ENCODE assay signal across 32 mouse cellular contexts in the genomic region with DNA sequence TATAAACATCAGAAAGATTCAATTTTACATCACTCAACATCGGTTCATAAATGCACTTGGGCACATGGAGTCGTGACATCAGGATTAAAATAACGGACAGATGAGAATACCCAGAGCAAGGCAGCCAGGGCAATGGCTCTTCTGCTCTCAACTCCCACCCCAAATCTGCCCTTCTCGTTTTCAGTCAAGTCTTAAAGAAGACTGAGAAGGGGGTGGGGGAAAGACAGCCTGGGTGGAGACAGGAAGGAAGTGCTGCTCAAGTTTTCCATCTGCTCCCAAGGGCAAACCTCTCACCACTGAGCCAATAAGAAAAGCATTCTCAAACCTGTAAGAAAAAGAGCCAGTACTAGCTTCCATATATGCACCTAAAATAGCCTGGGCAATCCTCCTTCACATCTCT. TPM values are rescaled to one million over a fixed set of nuclear protein-coding genes. Genes with fewer than 3 reads are reported as not detected.
DNase-seq lines count a peak whose midpoint lies in the region; ATAC-seq and TF ChIP-seq lines count a peak whose summit lies in the region.
"Had no signal": no experiment of that assay in that cellular context is flagged by ENCODE, and none has a peak within 500 bp of the region (broad histone marks: within the 10 kb centered on the region; RNA-seq: fewer than 3 reads in every experiment).

No protein-coding gene starts in this region.

- H3K4me1 ChIP-seq in CH12.LX (ENCODE audit: control insufficient read depth in 1 of 2, insufficient read depth in 2 of 2): peaks cover 15 to 60% of the 10 kb centered on the region in 2 experiments
- H3K4me1 ChIP-seq in stomach, postnatal 0 days (replicated peaks; ENCODE audit: control insufficient read depth, insufficient read depth): no peaks in the 10 kb centered on the region
- no peaks in the 10 kb centered on the region for H3K4me1 ChIP-seq in heart, embryonic 11.5 days (ENCODE audit: control insufficient read depth, insufficient read depth, low read length)
- H3K4me1 ChIP-seq: forebrain, embryonic 10.5 days; forebrain, embryonic 15.5 days; heart, embryonic 13.5 days; limb, embryonic 10.5 days; limb, embryonic 15.5 days; liver, embryonic 13.5 days had no signal

- DNase-seq in thymus, postnatal 14 days: peak; percentile 40
- DNase-seq in thymus, postnatal 25 days: no peak
- peak; percentile 91 for DNase-seq in CH12.LX (ENCODE audit: extremely low read depth)
- DNase-seq in splenic B cell, adult 2 months (ENCODE audit: low read depth, low spot score): peak; percentile 66
- no peak for DNase-seq in cerebellum, adult 11-12 months
- no peak for DNase-seq in stomach, postnatal 0 days (ENCODE audit: low spot score)
- DNase-seq: adrenal gland, adult 2 months; adrenal gland, postnatal 36 days; cerebellum, adult 2 months; cerebellum, postnatal 25 days; embryo, embryonic 11 days; gastrocnemius, postnatal 25 days; heart, adult 18-20 months; kidney, adult 2 months; kidney, postnatal 36 days; layer of hippocampus, adult 9-11 months; liver, embryonic 13.5 days; lung, adult 18-20 months; retina, postnatal 1 day; right cerebral cortex, postnatal 14 days; thymus, postnatal 4 days had no signal

- no peaks in the 10 kb centered on the region for H3K9me3 ChIP-seq in CH12.LX (replicated peaks; ENCODE audit: low read length)
- no peaks in the 10 kb centered on the region for H3K9me3 ChIP-seq in stomach, postnatal 0 days (ENCODE audit: control insufficient read depth, low read length)
- H3K9me3 ChIP-seq in heart, embryonic 11.5 days (replicated peaks; ENCODE audit: control insufficient read depth, low read length): no peaks in the 10 kb centered on the region
- H3K9me3 ChIP-seq: embryonic facial prominence, embryonic 13.5 days; forebrain, embryonic 10.5 days; forebrain, embryonic 15.5 days; heart, embryonic 13.5 days; limb, embryonic 10.5 days; limb, embryonic 15.5 days; liver, embryonic 13.5 days had no signal

- H3K27ac ChIP-seq in CH12.LX (ENCODE audit: insufficient read depth, low read depth): peak overlapping the region; percentile 63
- no peak overlapping the region for H3K27ac ChIP-seq in stomach, postnatal 0 days (replicated peaks)
- H3K27ac ChIP-seq in heart, embryonic 11.5 days (ENCODE audit: low read depth, low read length): no peak overlapping the region
- H3K27ac ChIP-seq: embryonic facial prominence, embryonic 13.5 days; forebrain, embryonic 10.5 days; forebrain, embryonic 15.5 days; heart, embryonic 13.5 days; hindbrain, embryonic 14.5 days; limb, embryonic 10.5 days; limb, embryonic 15.5 days; liver, embryonic 13.5 days had no signal

- H3K9ac ChIP-seq in CH12.LX (ENCODE audit: insufficient read depth, low read depth): peak overlapping the region; percentile 61; the same call in 1 of the 2 replicates
- H3K9ac ChIP-seq in stomach, postnatal 0 days (ENCODE audit: low read length): no peak overlapping the region
- H3K9ac ChIP-seq in heart, embryonic 11.5 days (ENCODE audit: low read depth, low read length): no peak overlapping the region
- H3K9ac ChIP-seq: embryonic facial prominence, embryonic 13.5 days; forebrain, embryonic 15.5 days; heart, embryonic 13.5 days; hindbrain, embryonic 14.5 days; limb, embryonic 15.5 days; liver, embryonic 13.5 days had no signal

- peak overlapping the region; percentile 71 for H3K4me2 ChIP-seq in CH12.LX (ENCODE audit: insufficient read depth, low read depth, poor library complexity, severe bottlenecking)
- no peak overlapping the region for H3K4me2 ChIP-seq in stomach, postnatal 0 days (replicated peaks; ENCODE audit: low read depth)
- no peak overlapping the region for H3K4me2 ChIP-seq in heart, embryonic 11.5 days
- H3K4me2 ChIP-seq: embryonic facial prominence, embryonic 13.5 days; forebrain, embryonic 15.5 days; heart, embryonic 13.5 days; hindbrain, embryonic 14.5 days; limb, embryonic 15.5 days; liver, embryonic 13.5 days; midbrain, embryonic 11.5 days had no signal

- H3K4me3 ChIP-seq in CH12.LX (replicated peaks in 1 of 3; ENCODE audit: low read depth in 2 of 3, low read length in 2 of 3, poor library complexity in 1 of 3): no peak overlapping the region
- no peak overlapping the region for H3K4me3 ChIP-seq in stomach, postnatal 0 days (ENCODE audit: low read depth, low read length)
- no peak overlapping the region for H3K4me3 ChIP-seq in heart, embryonic 11.5 days (ENCODE audit: low read depth, low read length)
- H3K4me3 ChIP-seq: embryonic facial prominence, embryonic 13.5 days; forebrain, embryonic 10.5 days; forebrain, embryonic 15.5 days; heart, embryonic 13.5 days; limb, embryonic 10.5 days; limb, embryonic 15.5 days; liver, embryonic 13.5 days had no signal

- peak; percentile 62 for ATAC-seq in inflammation-experienced regulatory T-cells, adult 6 months
- ATAC-seq in stomach, postnatal 0 days (ENCODE audit: low FRiP score, low TSS enrichment): no peak
- ATAC-seq in heart, embryonic 11.5 days (replicated peaks; ENCODE audit: insufficient number of reproducible peaks, low FRiP score, low TSS enrichment): no peak
- ATAC-seq: forebrain, embryonic 15.5 days; lung, postnatal 0 days had no signal

- no peak; the same call in 1 of the 2 replicates for TF ChIP-seq RAD21 in CH12.LX (IDR thresholded peaks at IDR 0.05; ENCODE audit: low read depth, low read length)

- peak; percentile 78 for TF ChIP-seq POLR2A in CH12.LX (IDR thresholded peaks at IDR 0.05; ENCODE audit: low read depth, low read length)

- H3K79me2 ChIP-seq in CH12.LX (replicated peaks; ENCODE audit: control insufficient read depth, extremely low read depth, insufficient read depth, poor library complexity, severe bottlenecking): no peaks in the 10 kb centered on the region

- dilution Hi-C loops in CH12.LX (cut with MboI; ENCODE audit: extremely low pct_ligation_motif_present, extremely low pct_unique_long_range_greater_than_20kb, low sequenced_read_pairs): no loop called here

- H3K27me3 ChIP-seq in CH12.LX (replicated peaks): no peaks in the 10 kb centered on the region
- H3K27me3 ChIP-seq in splenic B cell, adult 2 months (ENCODE audit: control insufficient read depth, insufficient read depth, low read length, poor library complexity, severe bottlenecking): no peaks in the 10 kb centered on the region
- no peaks in the 10 kb centered on the region for H3K27me3 ChIP-seq in stomach, postnatal 0 days (ENCODE audit: control insufficient read depth, insufficient read depth, low read length)
- H3K27me3 ChIP-seq in heart, embryonic 11.5 days (ENCODE audit: control insufficient read depth, insufficient read depth, low read length): no peaks in the 10 kb centered on the region
- H3K27me3 ChIP-seq: embryonic facial prominence, embryonic 13.5 days; forebrain, embryonic 15.5 days; heart, embryonic 13.5 days; limb, embryonic 15.5 days; liver, embryonic 13.5 days had no signal

- TF ChIP-seq CTCF in CH12.LX (conservative IDR thresholded peaks at IDR 0.05 in 1 of 2, IDR thresholded peaks at IDR 0.05 in 1 of 2; ENCODE audit: low read depth in 2 of 2, low read length in 2 of 2): no peak
- no peak for TF ChIP-seq CTCF in stomach, postnatal 0 days (IDR thresholded peaks at IDR 0.05; ENCODE audit: low read depth)

- in situ Hi-C loops in CH12.LX (cut with MboI; ENCODE audit: low pct_ligation_motif_present, low pct_unique_long_range_greater_than_20kb, low sequenced_read_pairs): loop anchor here (25.0 kb wide), 2 partner anchors 98 to 273 kb away; partner anchors contain the start of gene Gm17409

- no peaks in the 10 kb centered on the region for H3K36me3 ChIP-seq in CH12.LX (replicated peaks in 1 of 2; ENCODE audit: control insufficient read depth in 1 of 2, insufficient read depth in 1 of 2, low read length in 1 of 2)
- H3K36me3 ChIP-seq in splenic B cell, adult 2 months (ENCODE audit: control insufficient read depth, insufficient read depth, low read length, poor library complexity, severe bottlenecking): no peaks in the 10 kb centered on the region
- no peaks in the 10 kb centered on the region for H3K36me3 ChIP-seq in stomach, postnatal 0 days (ENCODE audit: control insufficient read depth, insufficient read depth, low read length)
- no peaks in the 10 kb centered on the region for H3K36me3 ChIP-seq in heart, embryonic 11.5 days (ENCODE audit: control insufficient read depth, insufficient read depth, low read length)
- H3K36me3 ChIP-seq: embryonic facial prominence, embryonic 13.5 days; forebrain, embryonic 10.5 days; forebrain, embryonic 15.5 days; heart, embryonic 13.5 days; limb, embryonic 10.5 days; limb, embryonic 15.5 days; liver, embryonic 13.5 days had no signal

- peak; percentile 97 for TF ChIP-seq EP300 in CH12.LX (IDR thresholded peaks at IDR 0.05; ENCODE audit: low read length)
- no peak for TF ChIP-seq EP300 in stomach, postnatal 0 days (optimal IDR thresholded peaks at IDR 0.05)

- WGBS in stomach, postnatal 0 days: 59% methylated on average over 4 of the region's 4 CpGs
- WGBS in heart, embryonic 11.5 days (ENCODE audit: insufficient replicate concordance): 60% methylated on average over 4 of the region's 4 CpGs

TF ChIP-seq in CH12.LX, 34 proteins besides CTCF, POLR2A, EP300 and RAD21 (continues in another document):
- TF ChIP-seq JUND (conservative IDR thresholded peaks at IDR 0.05; ENCODE audit: low read depth, low read length): peak; percentile 92
- 0 out of 2 replicates have a peak, but pooled peaks have one; percentile 27 for TF ChIP-seq NRF1 (IDR thresholded peaks at IDR 0.05; ENCODE audit: low read depth, low read length)
- TF ChIP-seq GABPA (IDR thresholded peaks at IDR 0.05; ENCODE audit: insufficient replicate concordance, low read depth, low read length): no peak
- peak; percentile 48 for TF ChIP-seq HCFC1 (IDR thresholded peaks at IDR 0.05; ENCODE audit: low read depth, low read length)
- peak; percentile 88; the same call in 1 of the 2 replicates for TF ChIP-seq CHD2 (IDR thresholded peaks at IDR 0.05; ENCODE audit: low read length)
- TF ChIP-seq ZMIZ1 (IDR thresholded peaks at IDR 0.05; ENCODE audit: low read depth, low read length): no peak; the same call in 1 of the 2 replicates
- TF ChIP-seq MEF2A (IDR thresholded peaks at IDR 0.05; ENCODE audit: borderline replicate concordance, low read depth, low read length): peak; percentile 93
- TF ChIP-seq ZC3H11A (IDR thresholded peaks at IDR 0.05; ENCODE audit: low read depth, low read length): no peak
- peak; percentile 82; the same call in 1 of the 2 replicates for TF ChIP-seq RCOR1 (conservative IDR thresholded peaks at IDR 0.05; ENCODE audit: low read depth, low read length)
- peak; percentile 92 for TF ChIP-seq IRF4 (IDR thresholded peaks at IDR 0.05; ENCODE audit: low read depth, low read length)
- TF ChIP-seq USF1 (IDR thresholded peaks at IDR 0.05; ENCODE audit: low read depth, low read length): no peak

RNA-seq across cellular contexts. Expression of gene Cytip, which starts 5.8 kb away (rescaled TPM):
- total RNA-seq in CH12.LX (2012; rRNA removed) (61.3 TPM in 2 replicates), CH12.LX (2014; rRNA removed) (55.9 and 73.4 TPM in 2 replicates)
- polyA plus RNA-seq in CH12.LX (2012; ENCODE audit: insufficient read length, low read depth): 40.2 and 43.1 TPM in 2 replicates
- polyA plus RNA-seq in inflammation-experienced regulatory T-cells, adult 6 months (2017; shearing (Covaris generic)): 100 to 1,000 TPM; 325 to 394 (median 384) TPM
- 0.87 and 1.2 TPM in 2 replicates for polyA plus RNA-seq in stomach, postnatal 0 days (2015; fragmentation: Nextera tagmentation; extraction: Ambion mirVana)
- polyA plus RNA-seq in heart, embryonic 11.5 days (2014; fragmentation: Nextera tagmentation; extraction: Ambion mirVana): 0.20 TPM in 1 of 2 replicates, not detected in the other
- polyA plus RNA-seq: hindbrain, embryonic 14.5 days had no signal

Comparison
In these comparisons a context has a peak if more than half of its experiments do, and no peak if none do; other contexts are left out.
1. DNase-seq: peak in thymus, postnatal 14 days (single experiment), CH12.LX (single experiment) and splenic B cell, adult 2 months (single experiment); none in thymus, postnatal 25 days (single experiment), cerebellum, adult 11-12 months (single experiment) and stomach, postnatal 0 days (single experiment).
2. RNA of gene Cytip, which starts 5.8 kb away (polyA plus RNA-seq): 325 to 394 TPM in inflammation-experienced regulatory T-cells, adult 6 months and 40.2 to 43.1 TPM in CH12.LX; 0.87 to 1.2 TPM in stomach, postnatal 0 days and 0.20 TPM in heart, embryonic 11.5 days; every median in the first group is over 10 times any median in the second.